Mouse (Mus musculus) monocyte, adult 2 months (primary cell): ENCODE data around the gene Tulp4.

Experiments used
- DNase-seq, 2 experiments: peaks; one replicate each; pipeline ENCODE4 v3.0.0; 2022; ENCODE audit warnings: low spot score in 2 of 2, low read depth in 1 of 2

The Tulp4 gene

DNA sequence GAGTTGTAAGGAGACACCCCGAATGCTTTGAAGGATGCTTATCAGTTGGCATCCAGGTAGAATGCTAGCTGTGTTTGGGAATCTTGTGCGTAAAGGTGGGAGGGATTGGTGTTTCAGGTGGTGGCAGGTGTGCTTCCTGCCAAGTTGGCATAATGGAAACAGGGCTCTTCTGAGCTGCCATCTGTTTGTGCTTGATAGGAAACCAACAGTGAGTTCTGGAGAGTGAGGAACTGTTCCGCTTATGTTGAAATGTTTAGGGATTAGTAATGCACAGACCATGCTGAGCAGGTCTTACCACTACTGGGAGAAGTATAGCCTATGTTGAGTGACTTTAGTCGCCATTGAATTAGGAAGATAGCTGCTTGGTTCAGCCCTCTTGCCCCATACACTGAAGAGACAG, 12.6 kb downstream of the Tulp4 start:
- DNase-seq, result no peak

DNA sequence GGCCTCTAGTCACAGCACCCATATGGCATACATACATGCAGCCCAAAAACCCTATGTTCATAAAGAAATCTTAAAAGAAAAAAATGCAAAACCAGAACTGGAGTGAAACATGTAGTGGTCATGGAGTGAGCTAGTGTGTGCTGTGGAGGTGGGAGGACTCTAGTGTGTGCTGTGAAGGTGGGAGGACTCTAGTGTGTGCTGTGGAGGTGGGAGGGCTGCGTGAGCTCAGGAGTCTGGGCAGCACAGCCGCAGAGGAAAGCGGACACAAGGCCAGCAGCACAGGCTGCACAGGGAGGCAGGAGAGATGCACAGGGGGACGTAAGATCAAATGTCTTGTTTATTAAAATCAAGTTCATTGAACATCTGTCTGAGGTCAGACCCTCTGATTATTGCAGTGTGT, 17.5 kb downstream of the Tulp4 start:
- DNase-seq, result no peak

DNA sequence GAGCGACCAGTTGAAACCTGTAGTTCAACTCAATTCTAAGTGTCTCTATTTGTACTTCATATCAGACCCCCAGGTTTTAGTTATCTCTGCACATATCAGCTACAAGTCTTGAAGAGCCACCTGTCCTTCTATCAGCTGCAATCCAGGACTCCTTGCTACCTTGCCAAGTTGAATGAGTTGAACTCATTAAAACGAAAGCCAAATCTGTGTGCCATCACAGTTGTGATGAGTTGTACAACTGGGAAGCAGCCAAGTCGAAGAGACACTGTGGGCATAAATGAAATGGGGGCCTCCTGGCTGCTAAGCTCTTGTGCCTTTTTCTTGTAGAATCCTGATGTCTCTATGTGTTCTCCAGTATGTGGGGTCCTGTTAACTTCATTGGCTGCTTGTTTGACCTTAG, 19.2 kb downstream of the Tulp4 start:
- no peak for DNase-seq

DNA sequence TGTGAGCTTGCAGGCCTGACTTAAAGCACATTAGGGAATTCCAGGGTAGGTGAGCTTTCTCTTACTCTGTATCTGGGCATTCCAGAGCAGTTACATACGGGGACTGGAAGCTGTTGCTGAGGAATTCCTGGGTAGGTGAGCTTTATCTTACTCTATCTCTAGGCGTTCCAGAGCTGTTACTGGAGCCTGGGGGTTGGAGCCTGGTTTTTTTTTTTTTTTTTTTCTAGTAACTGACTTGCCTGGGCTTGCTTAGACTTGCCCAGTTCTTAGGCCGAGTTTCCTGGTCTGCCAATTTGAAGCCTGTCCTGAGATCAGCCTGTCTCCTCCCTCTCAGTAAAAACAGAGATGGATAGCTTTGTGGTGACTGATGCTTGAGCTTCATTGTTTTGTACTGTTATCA, 21.8 kb downstream of the Tulp4 start:
- DNase-seq, result no peak

DNA sequence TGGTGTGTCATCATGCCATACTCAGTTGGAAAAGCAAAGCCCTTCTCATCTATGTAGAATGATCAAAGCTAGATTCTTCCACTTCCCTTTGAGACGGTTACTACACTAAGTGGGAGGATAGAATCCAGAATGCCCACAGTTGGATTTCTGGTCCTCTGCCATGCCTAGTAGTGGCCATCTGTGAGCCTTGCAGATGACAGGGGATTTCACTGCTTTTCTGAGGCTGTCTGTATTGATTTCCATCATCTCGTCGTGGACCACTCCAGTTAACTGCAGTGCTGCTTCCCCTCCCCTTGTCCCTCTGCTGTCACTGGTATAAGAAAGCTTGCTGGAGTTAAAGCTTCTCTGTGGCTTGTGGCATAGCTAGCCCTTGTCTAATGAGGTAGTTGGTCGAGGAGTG, 23.1 kb downstream of the Tulp4 start:
- no peak for DNase-seq

DNA sequence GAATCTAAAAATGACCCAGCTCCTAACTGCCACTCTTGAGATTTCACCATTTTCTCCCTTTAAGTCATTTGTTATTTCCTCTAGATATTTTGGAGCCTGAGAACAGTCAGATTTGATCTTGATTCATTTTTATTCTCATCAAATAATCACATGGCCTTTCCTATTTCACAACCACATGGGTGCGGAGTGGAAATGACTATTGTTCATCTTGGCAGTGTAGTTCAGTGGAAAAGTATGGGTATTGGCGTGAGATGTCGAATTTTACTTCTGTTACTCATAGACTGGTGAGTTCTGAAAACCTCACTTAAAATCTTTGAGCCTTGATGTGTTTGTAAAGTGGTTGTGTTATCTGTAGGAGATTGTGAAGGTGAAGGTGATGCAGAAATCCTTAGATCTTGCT, 24.8 kb downstream of the Tulp4 start:
- DNase-seq, result no peak

DNA sequence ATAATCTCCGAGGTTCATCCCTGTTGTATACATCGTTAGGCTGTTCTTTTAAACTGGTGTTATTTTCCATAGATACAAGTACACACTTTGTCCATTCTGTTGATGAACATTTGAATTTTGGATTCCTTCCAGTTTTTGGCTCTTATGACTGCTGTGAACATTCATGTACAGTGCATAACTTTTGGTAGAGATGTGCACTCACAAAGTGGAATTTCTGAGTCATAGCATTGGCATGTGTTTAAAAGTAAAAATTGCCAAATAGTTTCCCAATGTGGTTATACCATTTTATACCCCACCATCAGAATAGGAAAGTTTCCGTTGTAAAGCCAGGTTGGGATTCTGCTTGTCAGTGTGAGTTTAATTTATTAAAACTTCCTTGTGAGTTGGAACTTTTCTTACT, 34.6 kb downstream of the Tulp4 start:
- no peak for DNase-seq

DNA sequence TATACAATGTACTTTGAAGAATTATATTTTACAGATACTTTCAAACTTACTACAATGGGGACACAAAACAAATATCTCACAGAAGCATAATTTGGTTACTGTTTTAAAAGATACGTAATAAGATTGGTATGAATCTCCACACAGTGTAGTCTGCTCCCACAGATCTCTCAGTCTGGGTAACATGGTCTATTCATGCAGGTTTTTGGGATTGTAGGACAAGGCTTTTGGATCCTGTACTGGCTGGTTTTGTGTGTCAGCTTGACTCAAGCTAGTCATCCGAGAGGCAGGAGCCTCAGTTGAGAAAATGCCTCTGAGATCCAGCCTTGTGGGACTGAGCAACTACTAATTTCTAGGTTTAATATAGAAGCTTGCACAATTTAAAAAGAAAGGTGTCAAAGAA, 35.1 kb downstream of the Tulp4 start:
- DNase-seq, result no peak

DNA sequence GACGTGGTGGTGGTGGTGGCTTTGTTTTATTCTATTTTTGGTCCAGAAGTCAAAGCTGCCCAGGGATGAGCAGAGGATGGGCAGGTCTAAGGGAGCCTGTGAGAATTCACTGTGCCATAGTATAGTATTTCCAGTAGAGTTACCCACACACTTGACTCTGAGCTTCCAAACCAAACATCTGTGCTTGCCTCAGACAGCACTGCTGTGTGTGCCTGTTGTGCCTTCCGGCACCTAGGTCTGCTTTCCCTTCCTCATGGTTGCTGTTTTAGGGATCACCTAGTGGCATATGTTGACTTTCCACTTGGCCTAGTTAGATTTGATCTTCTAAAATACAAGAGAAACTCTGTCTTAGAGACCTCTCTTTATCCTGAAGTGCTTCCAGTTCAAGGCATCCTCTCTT, 39.0 kb downstream of the Tulp4 start:
- DNase-seq, result no peak

DNA sequence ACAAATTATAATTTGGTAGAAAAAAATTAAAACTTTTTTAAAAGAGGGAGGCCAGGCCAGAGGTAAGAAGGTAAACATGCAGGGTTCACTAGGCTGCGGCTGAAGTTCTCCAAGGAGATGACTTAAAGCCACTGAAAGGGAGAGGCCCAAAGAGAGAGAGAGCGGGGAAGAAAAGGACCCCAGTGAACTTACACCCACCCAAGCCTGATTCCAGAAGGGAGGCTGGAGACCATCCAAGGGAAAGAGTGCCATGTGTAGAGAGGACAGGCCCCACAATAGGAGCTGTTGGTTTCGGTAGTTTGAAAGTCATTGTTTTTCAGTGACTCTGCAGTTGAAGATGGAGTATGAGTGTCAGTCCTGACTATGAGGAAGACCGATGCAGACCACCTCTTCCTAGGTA, 46.7 kb downstream of the Tulp4 start:
- no peak for DNase-seq

DNA sequence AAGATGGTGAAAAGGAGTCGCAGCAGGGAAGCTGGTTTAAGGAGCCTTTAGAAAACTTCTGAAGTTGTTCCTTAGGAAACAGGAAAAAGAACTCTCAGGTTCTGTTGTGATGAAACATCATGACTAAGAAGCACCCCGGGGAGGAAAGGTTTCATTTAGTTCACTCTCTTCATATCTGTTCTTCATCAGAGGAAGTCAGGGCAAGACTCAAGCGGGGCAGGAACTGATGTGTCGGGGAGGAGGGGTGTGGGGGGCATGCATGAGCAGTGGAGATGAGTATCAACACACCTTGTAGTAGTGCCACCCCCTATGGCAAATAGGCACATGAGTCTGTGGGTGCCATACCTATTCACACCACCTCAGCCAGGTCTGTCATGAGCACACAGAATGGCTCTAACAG, 47.3 kb downstream of the Tulp4 start:
- no peak for DNase-seq

DNA sequence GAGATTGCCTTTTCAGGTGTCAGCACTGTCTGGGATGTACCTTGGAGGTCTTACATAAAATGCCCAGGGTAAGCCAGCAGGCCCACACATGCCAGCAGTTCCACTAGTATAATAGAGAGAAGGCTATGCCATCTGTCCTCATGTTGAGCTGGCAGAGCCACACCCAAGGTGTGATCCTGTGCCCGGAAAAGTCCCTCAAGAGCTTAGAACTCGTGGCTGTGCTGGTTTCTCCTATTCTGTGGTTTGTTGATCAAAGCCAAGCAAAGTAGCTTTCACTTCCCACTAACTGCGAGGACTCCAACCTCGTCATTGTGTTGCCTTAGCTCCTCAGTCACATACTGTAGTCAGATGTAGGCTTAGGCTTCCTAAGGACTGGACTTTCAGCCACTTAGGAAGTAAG, 48.1 kb downstream of the Tulp4 start:
- no peak for DNase-seq

DNA sequence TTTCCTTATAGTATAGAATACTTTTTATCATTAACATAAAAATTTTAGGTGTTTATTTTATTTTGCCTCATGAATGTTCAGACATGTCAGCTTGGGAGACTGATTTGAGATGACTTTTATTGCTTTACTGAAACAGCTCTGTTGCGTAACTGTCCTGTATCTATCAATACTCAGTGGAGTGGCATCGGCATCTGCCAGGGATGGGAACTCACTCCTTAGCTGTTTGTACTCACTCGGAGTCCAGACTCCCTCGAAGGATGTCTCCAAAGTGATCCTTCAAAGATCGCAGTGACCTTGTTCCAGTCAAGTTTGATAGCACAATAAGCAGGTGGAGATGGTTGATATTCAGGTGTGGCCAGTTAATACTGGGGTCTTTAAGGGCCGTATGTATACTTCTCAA, 54.3 kb downstream of the Tulp4 start:
- DNase-seq, result no peak

DNA sequence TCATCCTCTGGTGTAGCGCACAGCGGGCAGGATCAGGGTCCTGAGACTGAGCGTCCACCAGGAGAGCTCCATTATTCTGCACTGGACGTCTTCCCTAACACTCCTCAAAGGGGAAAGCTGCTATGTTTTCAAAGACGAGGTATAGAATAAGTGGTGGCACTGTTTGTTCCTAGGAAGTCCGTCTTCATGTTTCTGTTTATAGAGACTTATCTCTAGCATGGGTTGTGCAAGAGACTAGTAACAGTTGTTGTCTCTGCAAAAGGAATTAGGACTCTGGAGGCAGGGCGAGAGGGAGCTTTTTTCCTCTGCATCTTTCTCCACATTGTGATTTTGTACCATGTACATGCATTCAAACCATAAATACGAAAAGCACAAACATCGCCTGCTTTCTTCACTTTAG, 55.7 kb downstream of the Tulp4 start:
- DNase-seq, result no peak

DNA sequence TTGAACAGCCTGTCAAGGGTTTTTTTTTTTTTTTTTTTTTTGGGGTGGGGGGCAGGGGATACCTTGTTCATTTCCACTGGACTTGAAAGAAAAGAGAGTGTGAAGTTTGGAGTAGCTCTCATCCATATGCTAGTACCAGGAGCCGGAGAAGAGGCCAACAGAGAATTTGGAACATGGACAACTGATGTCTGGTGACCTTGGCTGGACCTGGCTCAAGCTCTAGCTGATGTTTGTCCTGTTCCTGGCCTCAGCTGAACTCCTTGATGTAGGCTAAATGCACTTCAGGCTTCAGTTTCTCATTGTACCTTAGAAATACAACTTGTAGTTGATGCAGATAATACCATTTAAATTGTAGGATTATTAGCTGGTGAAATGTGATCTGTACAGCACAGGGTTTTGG, 56.5 kb downstream of the Tulp4 start:
- DNase-seq, result no peak

DNA sequence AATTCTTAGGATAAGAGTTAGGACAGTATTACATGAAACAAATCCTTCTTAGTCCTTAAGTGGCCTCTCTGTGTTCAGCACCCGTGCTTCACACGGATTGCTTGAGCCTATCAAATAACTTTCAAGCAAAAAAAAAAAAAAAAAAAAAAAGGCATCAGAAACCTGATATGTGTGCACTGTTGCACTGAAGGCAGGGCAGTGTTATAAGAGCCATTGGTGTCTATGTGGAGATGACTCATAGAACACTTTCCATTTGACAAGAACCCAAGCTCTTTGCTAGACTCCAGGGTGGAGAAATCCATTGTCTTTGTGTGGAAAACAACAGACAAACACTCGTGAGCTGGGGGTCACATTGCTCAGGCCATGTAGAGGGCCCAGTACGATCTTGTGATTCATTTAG, 58.7 kb downstream of the Tulp4 start:
- no peak for DNase-seq

DNA sequence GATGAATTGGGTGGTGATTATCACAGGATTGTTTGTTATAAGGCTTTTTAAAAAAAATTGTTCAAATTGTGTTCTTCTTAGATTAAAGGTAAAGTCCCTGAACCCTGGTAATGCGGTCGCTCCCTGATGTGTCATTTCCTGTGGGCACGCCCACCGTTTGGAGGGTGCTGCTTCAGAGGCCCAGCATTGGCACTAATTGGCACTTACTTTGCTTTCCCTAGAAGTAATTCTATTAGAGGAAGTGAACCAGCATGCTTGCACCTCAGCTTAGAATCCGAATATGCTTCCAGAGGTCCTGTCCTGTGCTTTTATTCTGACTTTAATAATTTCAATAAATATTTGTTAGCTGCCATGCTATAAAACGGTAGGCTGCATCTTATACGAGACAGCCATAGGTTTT, 66.2 kb downstream of the Tulp4 start:
- peak in 1 of 2 experiments; percentile 6 for DNase-seq

DNA sequence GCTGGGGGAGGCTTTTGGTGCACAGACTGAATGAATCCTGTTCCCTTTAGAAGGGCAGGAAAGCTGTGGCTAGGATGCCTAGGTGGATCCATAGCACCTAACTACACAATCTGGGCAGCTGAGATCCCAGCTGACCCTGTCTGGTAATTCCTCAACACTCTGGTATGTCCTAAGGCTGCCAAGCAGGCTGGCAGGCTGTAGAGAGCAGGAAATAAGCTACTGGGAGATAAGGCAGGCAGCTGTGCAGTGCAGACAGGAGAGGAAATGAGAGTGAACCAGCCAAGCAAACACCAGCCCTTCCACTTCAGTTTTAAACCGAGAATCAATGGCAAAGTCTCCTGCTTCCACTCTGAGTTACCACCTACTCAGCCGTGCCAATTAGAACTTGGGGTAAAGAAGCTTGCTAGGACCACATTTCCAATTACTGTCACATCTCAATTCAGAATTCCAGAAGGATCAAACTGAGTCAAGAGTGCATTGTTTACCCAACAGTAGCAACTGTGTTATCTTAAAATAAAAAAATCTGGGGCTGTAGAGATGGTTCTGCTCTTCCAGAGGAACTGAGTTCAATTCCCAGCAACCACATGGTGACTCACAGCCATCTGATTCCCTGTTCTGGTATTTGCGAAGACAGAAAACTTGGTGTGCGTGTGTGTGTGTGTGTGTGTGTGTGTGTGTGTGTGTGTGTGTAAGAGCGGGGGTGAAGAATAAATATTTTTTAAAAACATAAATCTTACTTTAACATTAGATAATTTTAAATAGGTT, 66.9 kb downstream of the Tulp4 start:
- DNase-seq, result no peak

DNA sequence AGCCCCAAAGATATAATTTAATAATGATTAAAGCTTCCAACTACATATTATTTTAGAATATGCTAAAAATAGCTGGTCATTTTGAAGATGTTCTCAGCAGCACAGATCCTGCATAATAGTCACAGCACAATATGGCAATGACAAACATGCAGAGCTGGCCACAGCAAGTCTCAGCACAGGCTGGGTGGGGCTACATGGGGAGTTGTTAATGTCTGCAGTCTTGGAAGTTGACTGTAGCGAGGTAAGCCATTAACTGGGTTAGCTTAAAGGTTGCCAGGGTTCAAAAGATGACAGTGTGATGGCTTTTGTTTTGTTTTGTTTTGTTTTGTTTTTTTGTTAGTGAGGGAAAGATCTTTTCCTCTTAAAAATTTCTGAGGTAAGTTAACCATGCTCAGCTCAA, 68.3 kb downstream of the Tulp4 start:
- DNase-seq, result no peak

DNA sequence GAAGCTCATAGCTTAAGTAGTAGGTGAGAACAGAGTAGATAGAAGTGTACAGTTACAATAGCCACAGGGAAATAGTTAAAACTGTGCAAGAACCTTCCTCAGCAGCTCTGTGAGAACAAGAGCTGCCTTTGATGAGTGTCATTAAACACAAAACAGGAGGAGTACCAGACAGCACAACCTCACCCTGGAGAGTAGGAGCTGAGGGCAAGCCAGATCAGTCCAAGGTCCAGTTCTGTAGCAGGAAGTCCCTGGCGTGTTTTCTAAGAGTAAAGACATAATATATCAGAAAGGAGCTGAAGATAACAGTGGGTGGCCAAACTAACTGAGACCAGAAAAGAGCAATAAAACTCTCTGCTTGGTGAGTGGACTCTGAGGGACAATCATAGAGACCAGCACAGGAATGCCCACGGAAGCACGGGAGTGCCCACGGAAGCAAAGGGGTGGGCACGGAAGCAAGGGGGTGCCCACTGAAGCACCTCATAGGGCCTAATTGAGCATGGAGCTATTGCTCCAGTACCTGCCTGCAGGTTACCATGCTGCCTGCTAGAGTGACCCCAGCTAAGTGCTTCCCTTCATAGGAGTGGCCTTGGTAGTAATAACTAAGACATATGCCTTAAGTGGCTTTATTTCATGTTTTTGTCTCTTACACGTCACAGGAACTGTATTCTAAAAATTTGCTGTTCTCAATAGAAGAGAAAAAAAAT, 72.5 kb downstream of the Tulp4 start:
- no peak for DNase-seq

DNA sequence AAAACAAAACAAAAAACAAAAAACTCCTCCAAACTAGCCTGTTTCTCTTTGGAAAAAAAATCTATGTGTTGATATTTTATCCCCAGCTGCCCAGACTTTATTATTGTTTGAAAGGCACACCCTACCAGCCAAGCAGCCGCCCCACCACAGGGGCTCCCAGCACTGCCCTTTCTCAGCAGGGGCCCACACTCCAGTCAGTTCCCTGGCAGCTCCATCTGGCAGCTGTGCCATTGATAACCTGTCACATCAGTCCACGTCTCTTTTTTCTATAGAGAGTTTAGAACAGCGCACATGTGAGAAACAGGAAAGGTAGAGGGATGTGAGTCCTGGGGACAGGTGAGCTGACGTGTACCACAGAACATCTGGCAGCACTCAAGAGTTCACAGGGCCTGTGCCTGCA, 73.2 kb downstream of the Tulp4 start:
- DNase-seq, result no peak

DNA sequence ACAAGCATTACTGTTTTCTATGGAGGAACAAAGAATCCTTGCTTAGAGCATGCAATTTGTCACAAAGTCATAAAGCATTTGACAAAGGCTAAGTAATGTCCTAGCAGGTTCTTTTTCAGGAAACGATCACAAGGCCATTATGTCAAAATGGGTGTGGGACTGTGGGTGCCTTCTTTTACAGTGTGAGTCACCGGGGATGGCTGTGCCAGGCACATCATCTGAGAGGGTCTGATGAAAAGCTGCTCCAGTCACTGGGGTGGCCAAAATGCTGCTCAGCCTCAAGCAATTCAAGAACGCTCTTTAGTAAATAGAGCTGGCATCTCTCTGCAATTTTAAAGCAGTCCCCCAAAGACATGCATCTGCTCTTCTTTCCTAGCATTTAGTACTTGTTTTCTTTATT, 74.2 kb downstream of the Tulp4 start:
- DNase-seq, result no peak

DNA sequence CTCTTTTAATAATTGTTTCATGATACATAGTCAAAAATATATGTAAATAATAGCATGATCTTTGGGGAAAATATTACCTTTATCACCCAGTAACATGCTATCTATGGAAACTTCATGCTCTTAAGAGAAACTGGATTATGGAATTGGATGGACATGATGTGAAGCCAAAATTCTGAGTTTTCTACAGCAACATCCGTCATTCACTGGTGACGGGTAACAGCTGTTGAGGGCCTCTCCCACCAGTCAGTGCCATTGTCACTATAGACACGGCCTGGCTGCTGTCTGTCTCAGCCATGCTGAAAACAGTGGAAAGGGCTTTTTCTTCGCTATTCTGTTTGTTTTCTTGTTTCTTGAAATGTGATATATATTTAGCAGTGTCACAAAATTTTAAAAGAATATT, 76.5 kb downstream of the Tulp4 start:
- no peak for DNase-seq
